Mouse (Mus musculus) left cerebral cortex, adult 11 months (tissue): ENCODE results near the gene Setd1a.
"Not testable (repeated sequence)": the region's sequence is repeated elsewhere in the genome, so short reads cannot be mapped to it uniquely, and the experiment has no call there.

ENCODE experiments used
- DNase-seq: peaks from one replicate; pipeline ENCODE4 v3.0.0; 2022; ENCODE audit warnings: low spot score

Setd1a gene

GRCm38 (mm10) chr7:127776426-127776825 lies at the start of gene Setd1a:
Setd1a (plus strand) TSS chr7:127776670.
- peak; percentile 86 for DNase-seq

GRCm38 (mm10) chr7:127727898-127728297 lies 48.6 kb upstream of the Setd1a start:
- DNase-seq = no peak

GRCm38 (mm10) chr7:127730170-127730569 lies 46.3 kb upstream of the Setd1a start:
- DNase-seq = no peak

GRCm38 (mm10) chr7:127732066-127732465 lies 44.4 kb upstream of the Setd1a start, which contains the start of gene Ctf2:
Ctf2 (minus strand) TSS chr7:127732166.
- not testable (repeated sequence) for DNase-seq

GRCm38 (mm10) chr7:127744366-127745045 lies 32.0 kb upstream of the Setd1a start, which contains the start of gene Fbxl19:
Fbxl19 (plus strand) TSS chr7:127744543.
- DNase-seq = peak; percentile 71

- DNase-seq = peak; percentile 96
These were observed 31.2 kb upstream of the Setd1a start for GRCm38 (mm10) chr7:127745251-127745651.

GRCm38 (mm10) chr7:127745652-127746493 lies 30.6 kb upstream of the Setd1a start:
- DNase-seq = peak; percentile 99

GRCm38 (mm10) chr7:127746494-127747491 lies 29.7 kb upstream of the Setd1a start:
- DNase-seq = no peak

GRCm38 (mm10) chr7:127747559-127748234 lies 28.8 kb upstream of the Setd1a start:
- DNase-seq = no peak

GRCm38 (mm10) chr7:127748235-127748560 lies 28.3 kb upstream of the Setd1a start:
- no peak for DNase-seq

GRCm38 (mm10) chr7:127750131-127751127 lies 26.0 kb upstream of the Setd1a start:
- no peak for DNase-seq

GRCm38 (mm10) chr7:127751619-127752018 lies 24.9 kb upstream of the Setd1a start:
- DNase-seq = no peak

GRCm38 (mm10) chr7:127752069-127752468 lies 24.4 kb upstream of the Setd1a start:
- no peak for DNase-seq

GRCm38 (mm10) chr7:127753158-127753557 lies 23.3 kb upstream of the Setd1a start:
- DNase-seq = no peak

GRCm38 (mm10) chr7:127753741-127754140 lies 22.7 kb upstream of the Setd1a start:
- no peak for DNase-seq

GRCm38 (mm10) chr7:127759716-127760115 lies 16.8 kb upstream of the Setd1a start:
- DNase-seq = no peak

GRCm38 (mm10) chr7:127760478-127760877 lies 16.0 kb upstream of the Setd1a start:
- DNase-seq = no peak

- DNase-seq = no peak
These were observed 15.4 kb upstream of the Setd1a start for GRCm38 (mm10) chr7:127761026-127761425.

- DNase-seq = no peak
These were observed 12.8 kb upstream of the Setd1a start for GRCm38 (mm10) chr7:127763642-127764041.

GRCm38 (mm10) chr7:127765756-127766155 lies 10.7 kb upstream of the Setd1a start:
- no peak for DNase-seq
